Comparison of ENCODE assay signal across 7 mouse cellular contexts in genomic region chr4:135963457-135964193, GRCm38 (mm10). TPM values are rescaled to one million over a fixed set of nuclear protein-coding genes. Genes with fewer than 3 reads are reported as not detected.
DNase-seq lines count a peak whose midpoint lies in the region; ATAC-seq lines count a peak whose summit lies in the region.

TSS of gene Gale (plus strand) at chr4:135963727.

- peak within 1 kb of the TSS; percentile 90 for H3K4me3 ChIP-seq in midbrain, embryonic 10.5 days

- H3K9me3 ChIP-seq in midbrain, embryonic 10.5 days (replicated peaks): no peaks in the 10 kb centered on the region

- H3K27me3 ChIP-seq in midbrain, embryonic 10.5 days (ENCODE audit: low read depth, poor library complexity, severe bottlenecking): no peaks in the 10 kb centered on the region; the same call in 1 of the 2 replicates

- intact Hi-C loops in gastrocnemius, postnatal 14 days (cut with DNase I; ENCODE audit: low total_unique reads): no loop called here
- intact Hi-C loops in left cerebral cortex, postnatal 25 days (cut with DNase I): loop anchor here (1.0 kb wide), 1 partner anchor 9 kb away; the partner anchor contains the start of gene Lypla2

- ATAC-seq in inflammation-experienced regulatory T-cells, adult 6 months: peak; percentile 85

- under 1% methylated on average over 56 of the region's 56 CpGs for WGBS in midbrain, embryonic 10.5 days

- H3K27ac ChIP-seq in midbrain, embryonic 10.5 days (replicated peaks): peak within 1 kb of the TSS; percentile 92

- peaks cover 61% of the 10 kb centered on the region for H3K36me3 ChIP-seq in midbrain, embryonic 10.5 days

- peaks cover 31% of the 10 kb centered on the region for H3K4me1 ChIP-seq in midbrain, embryonic 10.5 days

- peak; percentile 92 to 94 for DNase-seq in adrenal gland, adult 18-20 months (ENCODE audit: low spot score in 2 of 2)
- peak; percentile 98 for DNase-seq in embryo, embryonic 10.5 days (ENCODE audit: low spot score)
- DNase-seq in gastrocnemius, postnatal 14 days: peak; percentile 97
- DNase-seq in left cerebral cortex, postnatal 25 days (ENCODE audit: low spot score in 2 of 2): peak; percentile 93 to 97
- peak; percentile 97 for DNase-seq in midbrain, embryonic 10.5 days (ENCODE audit: low spot score)
- DNase-seq in right cerebral cortex, postnatal 4 days: peak; percentile 92

RNA-seq across cellular contexts. Expression of gene Gale, which starts in this region (rescaled TPM):
- total RNA-seq in adrenal gland, adult 18-20 months (2021): 10 to 100 TPM; 18.2 to 43.2 TPM
- 1 to 10 TPM; 1.2 to 2.1 TPM for total RNA-seq in gastrocnemius, postnatal 14 days (2021)
- 10 to 100 TPM; 14.2 to 26.3 (median 19.0) TPM for polyA plus RNA-seq in inflammation-experienced regulatory T-cells, adult 6 months (2017; shearing (Covaris generic))
- 10 to 100 TPM; 22.4 to 22.5 TPM for total RNA-seq in left cerebral cortex, postnatal 25 days (2021)
- polyA plus RNA-seq in midbrain, embryonic 10.5 days (2016; fragmentation: Nextera tagmentation; extraction: Ambion mirVana): 47.2 and 47.6 TPM in 2 replicates

Comparison
In these comparisons a context has a peak if more than half of its experiments do, and no peak if none do; other contexts are left out.
1. Peak in every context shown above with its lines: DNase-seq, ATAC-seq, H3K4me3 ChIP-seq and H3K27ac ChIP-seq.
2. RNA of gene Gale (total RNA-seq): 18.2 to 43.2 TPM in adrenal gland, adult 18-20 months and 22.4 to 22.5 TPM in left cerebral cortex, postnatal 25 days; 1.2 to 2.1 TPM in gastrocnemius, postnatal 14 days; every median in the first group is over 4 times any median in the second.